Mouse (Mus musculus): ENCODE data around the gene Tmem185b. TPM values are rescaled to one million over a fixed set of nuclear protein-coding genes. Genes with fewer than 3 reads are reported as not detected.

The Tmem185b gene
- 22.1 and 24.2 TPM in 2 replicates for polyA plus RNA-seq (2015; fragmentation: Nextera tagmentation; extraction: Ambion mirVana)

DNA sequence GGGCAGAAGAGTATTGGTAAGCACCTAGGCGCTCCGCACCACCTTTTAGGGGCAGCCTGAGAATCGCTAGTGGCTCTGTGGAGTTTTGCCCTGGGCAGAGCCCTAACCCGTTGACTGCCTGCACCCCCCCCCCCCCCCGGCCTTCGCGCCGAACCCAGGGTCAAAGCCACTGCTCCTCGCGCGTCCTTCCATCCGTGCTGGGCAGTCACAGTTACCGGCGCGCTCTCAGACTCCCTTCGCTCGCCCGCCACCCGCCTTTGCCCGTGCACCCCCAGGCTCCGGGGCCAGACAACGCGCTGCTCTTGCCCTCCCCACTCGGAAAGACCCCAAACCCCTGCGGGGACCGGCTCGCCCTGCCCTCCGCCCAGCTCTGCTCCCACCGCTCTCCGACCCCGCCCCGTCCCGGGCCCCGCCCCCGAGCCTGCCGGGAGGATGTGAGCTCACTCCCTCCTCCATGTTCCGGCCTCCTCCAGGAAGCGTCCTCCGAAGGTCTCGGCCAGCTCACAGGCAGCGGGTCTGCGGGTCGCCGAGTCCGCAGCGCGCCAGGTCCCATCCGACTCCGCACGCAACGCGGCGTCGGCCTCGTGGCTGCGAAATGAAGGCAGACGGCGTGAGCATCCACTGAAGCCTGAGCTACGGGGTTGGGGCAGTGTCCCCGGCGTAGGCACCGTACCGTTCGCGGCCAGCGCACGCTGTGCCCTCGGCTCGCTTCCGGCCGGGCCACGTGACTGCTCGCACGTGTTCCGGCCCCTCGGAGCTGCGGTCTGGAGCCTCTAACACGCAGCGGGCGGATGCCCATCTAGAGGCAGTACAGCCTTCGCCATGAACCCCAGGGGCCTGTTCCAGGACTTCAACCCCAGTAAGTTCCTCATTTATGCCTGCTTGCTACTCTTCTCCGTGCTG is at the start of gene Tmem185b:
TSS of gene Tmem185b (plus strand) at position 472 of the 903 bp plus-strand sequence.
- peak; percentile 83 for ATAC-seq (ENCODE audit: extremely low read depth, insufficient number of reproducible peaks, low FRiP score, low TSS enrichment)
- Histone ChIP-seq H3K27ac (replicated peaks) (peak within 1 kb of the TSS; percentile 89), H3K27me3 (replicated peaks) (no peaks in the 10 kb centered on the region), H3K4me1 (peaks cover 31% of the 10 kb centered on the region), H3K9ac (peak within 1 kb of the TSS; percentile 90), H3K4me3 (peak within 1 kb of the TSS; percentile 77), H3K4me2 (peak within 1 kb of the TSS; percentile 95), H3K36me3 (peaks cover 34% of the 10 kb centered on the region), H3K9me3 (peaks cover 10% of the 10 kb centered on the region)
- 1% methylated on average over 73 of the region's 82 CpGs for WGBS

DNA sequence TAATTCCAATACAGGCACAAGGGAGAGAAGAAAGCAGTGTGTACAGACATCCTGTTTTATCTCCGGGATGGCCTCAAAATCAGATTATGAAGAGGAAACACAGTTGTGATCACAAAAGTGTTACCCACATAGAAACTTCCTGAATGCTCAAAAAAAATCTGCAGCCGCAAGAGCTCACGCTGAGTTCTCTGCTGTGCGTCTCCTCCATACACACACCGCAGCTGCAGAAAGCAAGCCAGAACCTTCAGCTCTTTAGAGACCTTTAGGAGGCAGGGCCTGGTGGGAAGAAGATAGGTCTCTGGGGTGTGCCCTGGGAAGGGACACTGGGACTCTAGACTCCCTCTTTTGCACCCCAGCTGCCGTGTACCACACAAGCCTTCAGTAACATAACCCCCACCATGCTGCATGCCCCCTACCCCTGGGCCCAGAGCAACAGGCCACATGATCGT is 49.0 kb upstream of the Tmem185b start:
- H3K36me3 ChIP-seq: peaks cover 78% of the 10 kb centered on the region
- no peak overlapping the region for H3K4me2 ChIP-seq
- H3K9me3 ChIP-seq: no peaks in the 10 kb centered on the region
- no peak overlapping the region for H3K27ac ChIP-seq (replicated peaks)
- H3K4me3 ChIP-seq: no peak overlapping the region
- no peak overlapping the region for H3K9ac ChIP-seq
- no peak for ATAC-seq (ENCODE audit: extremely low read depth, insufficient number of reproducible peaks, low FRiP score, low TSS enrichment)
- 75% methylated on average over 7 of the region's 7 CpGs for WGBS
- H3K4me1 ChIP-seq: peaks cover 19% of the 10 kb centered on the region
- H3K27me3 ChIP-seq (replicated peaks): no peaks in the 10 kb centered on the region

DNA sequence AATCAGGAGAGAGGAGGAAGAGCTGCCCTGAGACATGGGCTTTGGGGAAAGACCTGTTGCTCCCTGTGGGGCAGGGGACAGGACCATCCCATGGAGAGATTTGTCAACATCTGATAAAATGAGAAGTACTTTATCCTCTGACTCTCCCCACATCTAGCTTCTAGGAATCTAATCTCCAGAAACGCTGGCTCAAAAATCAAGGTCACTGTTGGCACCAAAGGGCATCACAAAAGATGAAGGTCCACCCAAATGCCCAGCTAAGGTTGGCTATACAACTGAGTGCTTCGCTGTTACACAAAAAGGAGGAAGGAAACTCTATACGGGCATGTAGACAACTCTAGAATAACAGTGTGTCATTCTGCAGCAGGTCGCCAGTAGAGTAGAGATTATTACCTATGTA is 46.3 kb upstream of the Tmem185b start:
- WGBS: 64% methylated on average over 4 of the region's 4 CpGs
- no peak overlapping the region for H3K27ac ChIP-seq (replicated peaks)
- H3K4me2 ChIP-seq: no peak overlapping the region
- no peak overlapping the region for H3K9ac ChIP-seq
- no peak for ATAC-seq (ENCODE audit: extremely low read depth, insufficient number of reproducible peaks, low FRiP score, low TSS enrichment)
- H3K4me1 ChIP-seq: peaks cover 16% of the 10 kb centered on the region
- peaks cover 77% of the 10 kb centered on the region for H3K36me3 ChIP-seq
- no peaks in the 10 kb centered on the region for H3K27me3 ChIP-seq (replicated peaks)
- no peaks in the 10 kb centered on the region for H3K9me3 ChIP-seq
- H3K4me3 ChIP-seq: no peak overlapping the region

DNA sequence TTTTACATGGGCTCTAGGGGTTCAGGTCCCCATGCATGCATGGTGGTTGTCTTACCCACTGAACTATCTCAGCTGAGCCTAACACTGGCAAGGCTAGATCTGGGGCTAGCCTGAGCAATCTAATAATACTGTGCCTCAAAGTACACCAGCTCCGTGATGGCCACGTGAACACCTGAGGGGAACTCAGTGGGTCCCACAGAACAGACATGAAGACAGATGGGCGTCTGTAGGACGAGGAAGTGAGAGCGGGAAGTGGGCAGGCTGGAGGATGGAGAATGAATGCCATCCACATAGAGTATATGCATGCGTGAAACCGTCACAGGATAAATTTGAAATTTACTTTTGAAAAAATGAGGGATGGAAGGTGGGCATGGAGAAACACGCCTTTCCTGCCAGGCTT is 45.3 kb upstream of the Tmem185b start:
- 91% methylated on average over 8 of the region's 8 CpGs for WGBS
- Histone ChIP-seq H3K4me3 (no peak overlapping the region), H3K9ac (no peak overlapping the region), H3K4me2 (no peak overlapping the region), H3K36me3 (peaks cover 67% of the 10 kb centered on the region), H3K27me3 (replicated peaks) (no peaks in the 10 kb centered on the region), H3K9me3 (no peaks in the 10 kb centered on the region), H3K27ac (replicated peaks) (no peak overlapping the region), H3K4me1 (peaks cover 22% of the 10 kb centered on the region)
- no peak for ATAC-seq (ENCODE audit: extremely low read depth, insufficient number of reproducible peaks, low FRiP score, low TSS enrichment)

DNA sequence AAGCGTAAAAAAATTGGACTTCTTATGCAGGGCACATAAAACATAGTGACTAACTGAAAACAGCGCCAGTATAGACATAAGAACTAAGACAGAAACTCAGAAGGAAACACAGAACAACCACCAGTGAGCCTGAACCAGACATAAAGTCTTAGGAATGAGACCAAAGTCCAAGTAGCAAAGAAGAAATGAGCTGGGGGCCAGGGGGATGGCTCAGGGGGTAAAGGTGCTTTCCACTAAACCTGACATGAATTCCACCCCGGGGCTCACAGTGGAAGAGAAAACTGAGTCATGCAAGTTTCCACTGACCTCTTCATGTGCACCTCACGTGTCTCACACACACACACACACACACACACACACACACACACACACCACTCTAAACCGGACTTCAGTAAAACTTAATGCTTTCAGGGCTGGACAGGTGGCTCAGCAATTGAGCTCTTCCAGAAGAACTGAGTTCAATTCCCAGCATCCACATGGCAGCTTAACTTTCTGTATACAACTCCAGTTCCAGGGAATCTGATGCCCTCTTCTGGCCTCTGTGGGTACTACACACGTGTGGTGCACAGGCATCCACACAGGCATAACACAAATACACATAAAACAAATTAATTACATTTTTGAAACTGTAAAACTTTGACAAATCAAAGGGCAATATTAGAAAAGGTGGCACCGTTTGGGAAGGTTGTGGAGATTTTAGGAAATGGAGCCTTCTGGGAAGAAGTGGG is 44.6 kb upstream of the Tmem185b start:
- Histone ChIP-seq H3K36me3 (peaks cover 60% of the 10 kb centered on the region), H3K9me3 (no peaks in the 10 kb centered on the region), H3K4me3 (no peak overlapping the region), H3K9ac (no peak overlapping the region), H3K27ac (replicated peaks) (no peak overlapping the region), H3K27me3 (replicated peaks) (no peaks in the 10 kb centered on the region), H3K4me1 (peaks cover 29% of the 10 kb centered on the region), H3K4me2 (no peak overlapping the region)
- no peak for ATAC-seq (ENCODE audit: extremely low read depth, insufficient number of reproducible peaks, low FRiP score, low TSS enrichment)
- 88% methylated on average over 7 of the region's 7 CpGs for WGBS

DNA sequence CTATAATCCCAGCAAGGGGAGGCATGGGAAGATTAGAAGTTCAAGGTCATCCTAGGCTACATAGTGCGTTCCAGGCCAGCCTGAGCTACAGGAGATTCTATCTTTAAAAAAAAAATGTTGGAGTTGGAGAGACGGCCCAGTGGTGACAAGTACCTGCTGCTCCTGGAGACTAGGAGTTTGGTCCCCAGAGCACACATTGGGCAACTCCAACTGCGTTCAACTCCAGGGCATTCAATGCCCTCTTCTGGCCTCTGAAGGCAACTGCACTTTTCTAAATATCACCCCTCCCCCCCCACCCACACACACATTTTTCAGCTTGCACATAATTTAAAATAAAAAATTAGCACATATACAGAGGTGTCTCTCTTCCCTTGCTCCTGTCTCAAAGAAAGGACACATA is 43.1 kb upstream of the Tmem185b start:
- 62% methylated on average over 3 of the region's 3 CpGs for WGBS
- no peak overlapping the region for H3K9ac ChIP-seq
- H3K4me1 ChIP-seq: peaks cover 44% of the 10 kb centered on the region
- H3K4me3 ChIP-seq: no peak overlapping the region
- no peak overlapping the region for H3K4me2 ChIP-seq
- no peaks in the 10 kb centered on the region for H3K27me3 ChIP-seq (replicated peaks)
- H3K27ac ChIP-seq (replicated peaks): no peak overlapping the region
- peaks cover 48% of the 10 kb centered on the region for H3K36me3 ChIP-seq
- no peaks in the 10 kb centered on the region for H3K9me3 ChIP-seq
- ATAC-seq (ENCODE audit: extremely low read depth, insufficient number of reproducible peaks, low FRiP score, low TSS enrichment): no peak

DNA sequence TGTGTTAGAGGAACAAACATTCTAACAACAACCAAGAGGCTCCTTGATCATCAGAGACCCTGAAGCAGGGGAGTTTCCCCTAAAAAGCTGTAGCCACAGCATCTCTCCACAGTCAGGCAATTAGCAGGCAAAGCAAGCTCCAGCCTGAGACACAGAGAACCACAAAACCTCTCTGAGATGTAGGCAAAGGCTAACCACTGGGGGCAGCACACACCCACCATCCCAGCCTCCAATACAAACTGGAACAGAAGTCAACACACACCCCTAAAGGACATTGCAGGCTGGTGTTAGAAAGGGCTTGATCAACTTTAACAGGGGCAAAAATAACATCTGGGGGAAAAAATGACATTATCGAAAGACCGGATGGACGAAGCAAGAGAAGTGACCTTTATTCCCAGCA is 41.5 kb upstream of the Tmem185b start:
- ATAC-seq (ENCODE audit: extremely low read depth, insufficient number of reproducible peaks, low FRiP score, low TSS enrichment): no peak
- no peak overlapping the region for H3K27ac ChIP-seq (replicated peaks)
- H3K4me3 ChIP-seq: no peak overlapping the region
- H3K9me3 ChIP-seq: no peaks in the 10 kb centered on the region
- no peaks in the 10 kb centered on the region for H3K27me3 ChIP-seq (replicated peaks)
- peaks cover 55% of the 10 kb centered on the region for H3K4me1 ChIP-seq
- H3K36me3 ChIP-seq: peaks cover 37% of the 10 kb centered on the region
- WGBS: 45% methylated on average over 3 of the region's 3 CpGs
- no peak overlapping the region for H3K4me2 ChIP-seq
- H3K9ac ChIP-seq: no peak overlapping the region

DNA sequence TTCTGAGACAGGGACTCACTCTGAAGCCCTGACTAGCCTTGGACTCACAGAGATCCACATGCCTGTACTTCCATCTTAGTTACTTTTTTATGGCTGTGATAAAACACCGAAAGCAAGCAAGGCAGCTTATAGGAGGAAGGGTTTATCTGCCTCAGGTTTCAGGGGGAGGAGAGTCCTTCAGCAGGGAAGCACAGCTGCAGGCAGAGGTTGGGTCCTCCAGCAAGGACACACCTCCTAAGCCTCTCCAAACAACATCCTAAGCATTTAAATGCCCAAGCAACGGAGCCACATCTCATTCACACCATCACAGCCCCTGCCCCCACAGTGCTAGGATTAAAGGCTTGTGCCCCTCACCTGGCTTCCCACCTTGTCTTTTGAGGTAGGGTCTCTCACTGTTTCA is 40.1 kb upstream of the Tmem185b start:
- 17% methylated on average over 2 of the region's 2 CpGs for WGBS
- peaks cover 66% of the 10 kb centered on the region for H3K4me1 ChIP-seq
- H3K9me3 ChIP-seq: no peaks in the 10 kb centered on the region
- no peak overlapping the region for H3K27ac ChIP-seq (replicated peaks)
- H3K36me3 ChIP-seq: peaks cover 37% of the 10 kb centered on the region
- no peaks in the 10 kb centered on the region for H3K27me3 ChIP-seq (replicated peaks)
- ATAC-seq (ENCODE audit: extremely low read depth, insufficient number of reproducible peaks, low FRiP score, low TSS enrichment): no peak
- H3K4me2 ChIP-seq: no peak overlapping the region
- no peak overlapping the region for H3K4me3 ChIP-seq
- no peak overlapping the region for H3K9ac ChIP-seq

DNA sequence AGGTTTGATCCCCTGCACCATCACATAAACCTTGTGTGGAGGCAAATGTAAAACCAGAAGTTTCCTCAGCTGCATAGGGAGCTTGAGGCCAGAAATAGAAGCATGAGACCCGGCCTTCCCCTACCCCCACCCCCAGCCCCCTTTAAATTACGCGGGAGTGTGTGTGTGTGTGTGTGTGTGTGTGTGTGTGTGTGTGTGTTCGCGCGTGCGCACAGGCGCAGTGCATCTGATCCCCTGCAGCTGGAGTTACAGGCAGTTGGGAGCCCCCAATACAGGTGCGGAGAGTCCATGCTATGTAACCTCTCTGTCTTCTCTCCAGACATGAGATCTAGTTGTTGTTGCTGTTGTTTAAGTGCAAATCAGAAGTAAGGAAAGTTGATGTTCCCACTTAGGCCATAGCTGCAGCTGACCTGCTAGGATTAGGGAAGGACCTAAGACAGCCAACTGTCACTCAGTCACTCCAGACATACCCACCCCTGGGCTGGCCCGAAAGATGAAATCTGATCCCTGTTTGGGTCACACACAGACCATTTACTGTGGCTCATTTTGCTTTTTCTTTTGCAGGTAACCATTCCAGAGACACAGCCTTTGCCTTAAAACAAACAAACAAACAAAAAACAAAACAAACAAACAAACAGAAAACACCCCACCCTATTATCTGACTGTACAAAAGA is 37.9 kb upstream of the Tmem185b start:
- H3K4me1 ChIP-seq: peaks cover 88% of the 10 kb centered on the region
- no peaks in the 10 kb centered on the region for H3K9me3 ChIP-seq
- ATAC-seq (ENCODE audit: extremely low read depth, insufficient number of reproducible peaks, low FRiP score, low TSS enrichment): no peak
- no peak overlapping the region for H3K4me3 ChIP-seq
- peak overlapping the region; percentile 33 for H3K9ac ChIP-seq
- peak overlapping the region; percentile 32 for H3K4me2 ChIP-seq
- peak overlapping the region; percentile 48; the same call in 1 of the 2 replicates for H3K27ac ChIP-seq (replicated peaks)
- H3K27me3 ChIP-seq (replicated peaks): no peaks in the 10 kb centered on the region
- peaks cover 19% of the 10 kb centered on the region for H3K36me3 ChIP-seq
- WGBS: 29% methylated on average over 7 of the region's 10 CpGs

DNA sequence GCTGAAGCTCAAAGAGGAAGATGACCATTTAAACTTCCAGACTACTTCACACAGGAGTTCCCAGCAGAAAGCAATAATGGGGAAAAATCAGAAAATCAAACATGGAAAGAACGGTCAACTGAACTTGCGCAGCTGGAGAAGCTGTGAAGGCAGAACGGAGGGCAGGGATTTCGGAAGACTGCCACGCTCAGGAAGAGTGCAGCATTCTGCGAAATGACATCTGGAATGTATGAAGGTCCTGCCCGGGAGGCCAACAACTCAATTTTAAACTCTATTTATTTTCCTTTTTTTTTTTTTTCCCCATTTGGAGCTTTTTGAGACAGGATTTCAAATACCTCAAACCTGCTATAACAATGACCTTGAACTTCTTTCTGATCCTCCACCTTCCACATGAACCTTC is 35.2 kb upstream of the Tmem185b start:
- no peak for ATAC-seq (ENCODE audit: extremely low read depth, insufficient number of reproducible peaks, low FRiP score, low TSS enrichment)
- H3K4me2 ChIP-seq: no peak overlapping the region
- H3K27ac ChIP-seq (replicated peaks): no peak overlapping the region
- WGBS: 81% methylated on average over 7 of the region's 7 CpGs
- H3K27me3 ChIP-seq (replicated peaks): no peaks in the 10 kb centered on the region
- H3K36me3 ChIP-seq: peaks cover 23% of the 10 kb centered on the region
- peaks cover 85% of the 10 kb centered on the region for H3K4me1 ChIP-seq
- no peak overlapping the region for H3K4me3 ChIP-seq
- H3K9ac ChIP-seq: no peak overlapping the region
- no peaks in the 10 kb centered on the region for H3K9me3 ChIP-seq

DNA sequence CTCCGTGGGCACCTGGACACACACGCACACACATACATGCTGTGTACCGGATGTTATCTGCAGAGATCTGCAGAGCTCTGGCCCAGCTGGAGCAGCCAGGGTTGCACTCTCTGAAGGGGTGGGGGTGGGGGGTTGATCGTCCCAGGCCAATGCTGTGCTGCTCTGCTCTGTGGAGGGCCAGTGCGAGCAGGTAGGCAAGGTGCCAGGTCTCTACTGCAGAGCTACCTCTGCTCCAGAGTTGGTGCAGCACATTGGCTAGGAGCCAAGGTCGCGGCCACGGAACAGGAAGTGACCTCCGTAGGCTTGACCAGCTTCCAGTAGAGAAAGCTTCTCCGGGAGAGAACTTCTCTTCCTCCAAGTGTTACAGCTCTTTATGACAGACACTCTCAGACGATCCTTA is 33.9 kb upstream of the Tmem185b start:
- H3K9ac ChIP-seq: 0 out of 2 replicates have a peak overlapping the region, but pooled peaks have one; percentile 42
- peaks cover 22% of the 10 kb centered on the region for H3K36me3 ChIP-seq
- H3K4me3 ChIP-seq: 0 out of 2 replicates have a peak overlapping the region, but pooled peaks have one; percentile 10
- peak overlapping the region; percentile 79 for H3K27ac ChIP-seq (replicated peaks)
- peak; percentile 62 for ATAC-seq (ENCODE audit: extremely low read depth, insufficient number of reproducible peaks, low FRiP score, low TSS enrichment)
- 23% methylated on average over 11 of the region's 11 CpGs for WGBS
- no peaks in the 10 kb centered on the region for H3K27me3 ChIP-seq (replicated peaks)
- H3K9me3 ChIP-seq: no peaks in the 10 kb centered on the region
- H3K4me1 ChIP-seq: peaks cover 77% of the 10 kb centered on the region
- H3K4me2 ChIP-seq: peak overlapping the region; percentile 59
